Mouse (Mus musculus): Measurements from ENCODE around the gene Defb38. TPM values are rescaled to one million over a fixed set of nuclear protein-coding genes. Genes with fewer than 3 reads are reported as not detected.

Gene Defb38
- not detected in 2 replicates for total RNA-seq (2015; ENCODE audit: low replicate concordance)
- total RNA-seq (2017; ENCODE audit: low replicate concordance), result not detected in 2 replicates

GRCm38 (mm10) chr8:19026466-19026865 is at the start of gene Defb38:
Defb38 (minus strand) TSS chr8:19026566.
- no peak for ATAC-seq (replicated peaks; ENCODE audit: low FRiP score, poor library complexity, severe bottlenecking)

GRCm38 (mm10) chr8:19066013-19066412 is 39.6 kb upstream of the Defb38 start:
- ATAC-seq (replicated peaks; ENCODE audit: low FRiP score, poor library complexity, severe bottlenecking), result no peak

GRCm38 (mm10) chr8:19064710-19065109 is 38.3 kb upstream of the Defb38 start, which contains the start of gene Defb39:
Defb39 (minus strand) TSS chr8:19064810.
- ATAC-seq (replicated peaks; ENCODE audit: low FRiP score, poor library complexity, severe bottlenecking), result no peak

DNA sequence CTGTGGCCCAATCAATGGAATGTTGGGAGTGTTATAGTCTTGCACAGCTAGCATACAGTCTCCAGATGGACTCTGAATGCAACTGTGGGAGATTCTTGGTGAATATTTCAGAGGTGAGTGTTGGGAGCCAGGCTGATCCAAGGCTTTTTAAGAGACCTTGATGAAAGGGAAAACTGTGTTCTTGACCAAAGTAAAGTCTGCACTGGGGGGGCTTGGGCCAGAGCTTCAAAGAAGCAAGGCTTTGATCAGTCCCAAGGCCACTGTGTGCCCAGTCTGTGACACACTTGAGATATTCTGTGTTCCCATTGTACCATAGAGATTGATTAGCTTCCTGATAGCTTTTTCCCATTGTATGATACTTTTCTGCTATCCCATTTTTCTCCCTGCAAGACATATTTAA is 36.5 kb upstream of the Defb38 start:
- ATAC-seq (replicated peaks; ENCODE audit: low FRiP score, poor library complexity, severe bottlenecking), result no peak

GRCm38 (mm10) chr8:19045242-19045641 is 18.9 kb upstream of the Defb38 start:
- no peak for ATAC-seq (replicated peaks; ENCODE audit: low FRiP score, poor library complexity, severe bottlenecking)

Other genes starting within 250 kb of the Defb38 start
- gene Defb40, start 48.3 kb downstream of the Defb38 start, total RNA-seq (2015; ENCODE audit: low replicate concordance), result not detected in 2 replicates
- not detected in 2 replicates for gene Defb40, start 48.3 kb downstream of the Defb38 start, total RNA-seq (2017; ENCODE audit: low replicate concordance)
- gene Defb37, start 35.5 kb downstream of the Defb38 start, total RNA-seq (2015; ENCODE audit: low replicate concordance), result not detected in 2 replicates
- not detected in 2 replicates for gene Defb37, start 35.5 kb downstream of the Defb38 start, total RNA-seq (2017; ENCODE audit: low replicate concordance)
- not detected in 2 replicates for gene Defb39, start 38.2 kb upstream of the Defb38 start, total RNA-seq (2015; ENCODE audit: low replicate concordance)
- not detected in 2 replicates for gene Defb39, start 38.2 kb upstream of the Defb38 start, total RNA-seq (2017; ENCODE audit: low replicate concordance)
- not detected in 2 replicates for gene Defb12, start 88.3 kb upstream of the Defb38 start, total RNA-seq (2015; ENCODE audit: low replicate concordance)
- not detected in 2 replicates for gene Defb12, start 88.3 kb upstream of the Defb38 start, total RNA-seq (2017; ENCODE audit: low replicate concordance)
- gene Defb34, start 97.2 kb upstream of the Defb38 start, total RNA-seq (2015; ENCODE audit: low replicate concordance), result not detected in 2 replicates
- not detected in 2 replicates for gene Defb34, start 97.2 kb upstream of the Defb38 start, total RNA-seq (2017; ENCODE audit: low replicate concordance)
- gene Gm45826, start 114.2 kb upstream of the Defb38 start, total RNA-seq (2015; ENCODE audit: low replicate concordance), result not detected in 2 replicates
- gene Gm45826, start 114.2 kb upstream of the Defb38 start, total RNA-seq (2017; ENCODE audit: low replicate concordance), result not detected in 2 replicates
- not detected in 2 replicates for gene Defb14, start 167.8 kb upstream of the Defb38 start, total RNA-seq (2015; ENCODE audit: low replicate concordance)
- gene Defb14, start 167.8 kb upstream of the Defb38 start, total RNA-seq (2017; ENCODE audit: low replicate concordance), result not detected in 2 replicates
- gene Defb4, start 172.1 kb upstream of the Defb38 start, total RNA-seq (2015; ENCODE audit: low replicate concordance), result not detected in 2 replicates
- not detected in 2 replicates for gene Defb4, start 172.1 kb upstream of the Defb38 start, total RNA-seq (2017; ENCODE audit: low replicate concordance)
- not detected in 2 replicates for gene Defb6, start 198.9 kb upstream of the Defb38 start, total RNA-seq (2015; ENCODE audit: low replicate concordance)
- gene Defb6, start 198.9 kb upstream of the Defb38 start, total RNA-seq (2017; ENCODE audit: low replicate concordance), result not detected in 2 replicates
- gene Defb46, start 213.3 kb upstream of the Defb38 start, total RNA-seq (2015; ENCODE audit: low replicate concordance), result not detected in 2 replicates
- not detected in 2 replicates for gene Defb46, start 213.3 kb upstream of the Defb38 start, total RNA-seq (2017; ENCODE audit: low replicate concordance)
- gene Defb5, start 221.0 kb upstream of the Defb38 start, total RNA-seq (2015; ENCODE audit: low replicate concordance), result not detected in 2 replicates
- not detected in 2 replicates for gene Defb5, start 221.0 kb upstream of the Defb38 start, total RNA-seq (2017; ENCODE audit: low replicate concordance)

Data from erythroblast, adult 5-6 weeks (primary cell).